Mouse (Mus musculus) cerebellum, adult 9-10 months (tissue): ENCODE measurements at regions not wholly inside any gene's neighbourhood (a gene's known extent, or its start where the extent isn't known, plus 50 kb on each side); places are given as distances from the start of the nearest gene placed in this dataset.
"Not testable (repeated sequence)": the region's sequence is repeated elsewhere in the genome, so short reads cannot be mapped to it uniquely, and the experiment has no call there.

ENCODE experiments used
- DNase-seq: peaks from one replicate; pipeline ENCODE4 v3.0.0; 2022

DNA sequence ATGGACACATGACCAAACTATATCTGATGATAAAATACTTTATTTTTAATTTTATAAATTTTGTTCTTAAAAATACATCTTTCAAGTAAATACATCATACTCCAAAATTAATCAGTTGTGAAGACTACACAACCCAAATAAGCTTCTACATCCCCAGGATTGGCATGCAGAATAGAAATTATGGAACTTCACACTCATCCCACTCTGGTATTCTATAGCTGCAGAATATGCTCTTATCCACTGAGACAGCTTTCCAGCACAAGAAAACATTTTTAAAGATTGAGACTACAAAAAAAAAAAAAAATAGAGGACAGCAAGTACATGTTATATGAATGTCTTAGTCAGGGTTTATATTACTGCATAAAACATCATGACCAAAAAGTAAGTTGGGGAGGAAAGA is 94.4 kb downstream of the Gm11232 start:
- no peak for DNase-seq

DNA sequence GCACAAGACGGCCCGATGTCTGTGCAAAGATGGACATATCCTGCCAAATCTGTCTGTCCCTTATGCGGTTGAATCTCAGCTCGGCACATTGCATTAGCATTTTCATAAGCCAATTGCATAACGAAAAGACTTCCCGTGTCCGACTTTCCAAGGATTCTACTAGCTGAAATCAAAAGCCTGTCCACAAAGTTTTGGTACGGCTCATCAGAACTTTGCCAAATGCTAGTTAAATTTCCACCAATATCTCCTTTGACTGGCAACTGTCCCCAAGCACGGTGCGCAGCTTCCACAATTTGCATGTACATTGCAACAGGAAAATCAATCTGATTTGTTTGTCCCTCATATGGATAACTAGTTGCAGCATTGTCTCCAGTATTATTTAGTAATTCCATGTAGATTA is 117.2 kb downstream of the Gm11232 start:
- DNase-seq: no peak

DNA sequence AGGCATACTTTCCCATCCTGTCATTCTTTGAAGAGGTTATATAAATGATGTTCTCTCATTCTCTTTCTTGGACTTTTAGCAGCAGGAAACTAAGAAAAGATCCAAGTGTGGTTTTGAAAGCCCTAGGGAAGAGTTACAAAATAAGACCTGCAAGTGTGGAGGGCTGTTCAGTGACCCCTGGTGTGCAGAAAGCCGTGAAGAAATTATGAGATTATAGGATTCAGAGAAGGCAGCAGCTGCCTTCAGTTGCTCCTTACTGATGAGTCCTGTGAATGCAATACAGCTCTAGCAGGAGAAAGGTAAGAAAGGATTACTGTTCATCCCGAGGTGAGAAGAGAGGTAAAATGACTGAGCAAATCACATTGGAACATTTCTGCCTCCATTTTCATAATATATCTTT is 130.7 kb downstream of the Gm11232 start:
- DNase-seq: no peak

DNA sequence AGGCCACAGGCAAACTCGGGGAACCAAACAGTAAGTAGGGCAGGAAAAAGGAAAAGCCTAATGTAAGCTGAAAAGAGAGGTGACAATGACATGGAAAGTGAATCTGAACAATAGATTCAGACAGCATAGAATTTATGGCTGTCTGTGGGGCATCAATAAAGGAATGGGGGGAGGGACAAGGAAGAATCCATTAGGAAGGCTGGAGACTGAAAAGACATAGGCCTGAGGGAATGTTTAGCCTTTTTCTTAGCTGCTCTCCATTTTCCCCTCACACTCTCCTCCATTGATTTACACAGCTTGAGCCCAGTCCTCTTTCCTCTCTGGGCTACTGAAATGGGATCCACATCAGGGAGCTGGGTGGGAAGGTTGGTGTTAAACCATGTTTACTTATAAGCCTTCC is 131.1 kb downstream of the Gm11232 start:
- DNase-seq: no peak

DNA sequence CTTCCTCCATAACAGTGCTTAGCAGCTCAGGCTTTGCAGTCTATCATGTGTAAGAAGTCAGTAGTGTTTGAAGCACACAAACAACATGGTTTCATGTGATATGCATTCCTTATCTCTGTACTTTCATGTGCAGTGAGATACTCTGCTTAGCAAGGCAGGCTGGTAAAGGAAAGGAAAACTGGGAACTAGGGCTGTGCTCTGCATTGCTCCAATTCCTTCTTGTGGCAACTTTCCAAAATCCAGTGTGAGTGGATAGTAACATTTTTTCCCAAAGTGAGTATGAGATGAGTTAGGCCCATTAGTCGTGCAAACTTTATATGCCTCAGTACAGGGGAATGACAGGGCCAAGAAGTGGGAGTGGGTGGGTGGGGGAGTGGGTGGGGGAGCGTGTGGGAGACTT is 133.0 kb downstream of the Gm11232 start:
- DNase-seq: no peak

DNA sequence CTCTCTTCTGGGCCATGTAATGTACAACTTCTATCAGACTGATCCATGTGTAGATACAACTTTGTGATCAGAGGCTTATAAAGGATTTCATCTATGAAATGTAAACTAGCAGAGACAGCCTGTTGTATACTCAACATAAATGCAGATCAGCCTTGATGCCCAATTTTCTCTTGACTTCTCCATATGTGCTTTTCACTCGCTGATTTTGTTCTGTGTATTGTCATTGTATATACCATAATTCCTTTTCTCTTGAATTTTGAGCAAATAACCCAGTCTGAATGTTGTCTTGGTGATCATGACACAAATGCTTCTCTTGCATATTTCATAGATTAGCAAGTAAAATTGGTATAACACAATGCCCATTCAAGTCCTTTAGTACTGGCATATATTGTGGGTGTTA is 144.0 kb downstream of the Gm11232 start:
- no peak for DNase-seq

DNA sequence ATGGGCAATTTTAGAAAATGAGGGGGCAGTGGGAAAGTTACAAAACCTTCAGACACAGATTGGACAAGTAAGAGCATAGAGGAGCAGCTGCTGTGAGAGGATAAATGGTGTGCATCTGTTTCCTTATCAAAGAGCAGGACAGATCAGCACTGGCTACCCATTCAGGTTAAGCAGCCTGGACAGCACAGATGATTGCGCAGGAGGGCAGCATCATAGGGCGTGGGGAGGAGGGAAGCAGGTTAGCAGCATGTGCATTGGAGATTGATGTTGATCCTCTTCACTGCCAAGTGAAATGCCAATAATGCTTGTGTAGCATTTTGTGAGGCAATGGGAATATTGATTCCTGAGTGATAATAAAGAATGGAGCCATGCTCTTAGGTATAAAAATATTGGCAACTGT is 171.9 kb downstream of the Gm11232 start:
- DNase-seq: no peak

DNA sequence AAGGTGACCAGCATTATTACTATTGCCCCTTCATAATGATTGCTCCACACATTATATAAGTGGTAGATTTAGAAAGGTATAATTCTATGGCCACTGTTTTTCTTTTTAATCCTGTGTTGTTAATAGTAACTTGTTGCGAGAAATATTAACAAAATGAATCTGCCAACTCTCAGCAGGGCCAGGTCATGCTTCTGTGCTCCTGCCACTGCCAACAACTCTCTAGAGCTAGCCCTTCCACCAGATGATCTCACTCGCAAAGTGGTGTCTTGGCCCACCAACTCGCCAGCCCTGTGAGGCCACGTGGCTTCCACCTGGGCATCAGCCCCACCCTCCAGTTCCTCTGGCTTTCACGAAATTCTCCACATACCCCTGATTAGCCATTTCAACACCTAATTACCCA is 197.1 kb downstream of the Gm11232 start:
- DNase-seq: no peak

DNA sequence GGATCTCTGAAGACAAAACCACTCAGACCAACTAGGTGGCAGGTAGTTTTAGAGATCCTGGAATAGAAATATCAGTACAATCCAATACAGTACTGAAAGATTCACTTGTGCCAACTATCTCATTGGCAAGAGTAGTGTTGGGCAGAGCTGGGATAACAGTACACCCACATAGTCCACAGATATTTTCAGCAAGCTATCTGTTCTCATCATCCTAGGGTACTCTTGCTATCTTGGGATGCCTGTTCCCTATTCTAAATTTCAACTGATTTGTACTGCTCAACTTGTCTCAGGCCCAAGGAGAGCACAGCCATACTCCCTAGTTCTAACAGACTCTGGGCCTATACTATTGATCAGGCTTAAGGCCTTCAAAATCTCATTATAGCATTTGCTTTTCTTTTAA is 218.6 kb downstream of the Gm11232 start:
- no peak for DNase-seq

DNA sequence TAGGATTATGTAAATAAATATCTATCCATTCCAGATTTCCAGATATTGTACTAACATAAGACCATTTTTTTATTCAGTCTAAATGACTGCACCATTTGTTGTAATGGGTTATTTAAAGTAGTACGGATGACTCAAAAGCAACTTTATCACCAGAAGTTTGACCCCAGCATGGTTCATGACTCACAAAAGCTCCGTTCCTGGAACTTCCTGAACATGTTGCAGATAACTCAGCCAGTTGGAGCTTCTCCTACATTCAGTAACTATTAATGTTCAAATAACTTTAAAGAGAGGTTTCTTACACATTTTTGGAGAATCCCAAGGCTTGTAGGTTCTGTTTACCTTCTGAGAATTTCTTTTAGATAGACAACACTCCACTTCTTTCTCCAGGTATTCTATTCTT is 219.8 kb downstream of the Gm11232 start:
- no peak for DNase-seq

DNA sequence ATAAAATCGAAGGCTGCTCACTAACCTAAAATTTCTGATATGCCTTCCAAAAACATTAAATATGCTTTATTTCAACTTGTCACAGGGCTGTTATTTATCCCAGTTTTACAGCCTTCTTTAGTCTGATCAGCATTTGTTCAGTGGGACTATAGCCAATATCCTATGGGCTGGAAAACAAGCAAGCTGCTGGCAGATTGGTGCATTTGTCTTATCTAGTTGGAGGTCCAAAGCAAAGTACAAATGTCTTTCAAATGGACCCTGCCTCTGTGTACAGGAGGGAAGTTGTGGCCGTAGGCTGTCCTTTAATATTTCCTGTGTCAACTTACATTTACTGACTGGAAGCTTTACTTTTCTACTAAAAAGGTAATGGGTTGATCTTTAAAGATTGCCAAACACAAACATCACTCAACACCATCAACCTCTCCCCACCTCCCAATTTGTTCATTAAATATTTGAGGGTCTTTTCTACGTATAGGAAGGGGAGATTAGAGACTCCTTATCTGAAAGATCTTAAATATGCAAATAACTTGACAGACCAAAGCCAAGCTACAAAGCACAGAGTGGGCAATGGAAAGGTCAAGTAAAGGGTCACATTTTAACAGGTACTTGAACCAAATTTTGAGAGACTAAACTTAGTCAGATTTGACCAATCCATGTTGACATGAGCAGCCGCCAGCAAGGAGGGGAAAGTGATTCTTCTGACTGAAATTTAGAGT is 233.4 kb downstream of the Gm11232 start:
- DNase-seq: no peak

DNA sequence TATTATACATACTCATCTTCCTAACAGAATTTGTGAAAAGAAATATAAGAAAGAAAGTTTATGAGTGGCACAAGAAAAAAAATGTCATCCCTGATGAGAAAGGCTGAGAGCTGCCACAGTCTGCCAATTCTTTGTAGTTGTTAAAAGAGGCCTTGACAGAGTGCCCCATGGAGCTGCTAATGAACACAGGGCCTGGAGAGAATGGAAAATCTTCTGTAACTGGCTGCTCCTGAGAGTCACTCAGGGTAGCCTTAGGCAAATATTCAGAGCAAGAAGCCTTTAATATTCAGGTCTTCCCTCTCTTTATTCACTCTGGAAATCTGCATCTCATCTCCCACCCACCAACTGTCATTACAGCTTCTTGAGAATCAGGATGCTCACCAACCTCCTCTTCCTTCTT is 237.0 kb downstream of the Gm11232 start:
- no peak for DNase-seq

DNA sequence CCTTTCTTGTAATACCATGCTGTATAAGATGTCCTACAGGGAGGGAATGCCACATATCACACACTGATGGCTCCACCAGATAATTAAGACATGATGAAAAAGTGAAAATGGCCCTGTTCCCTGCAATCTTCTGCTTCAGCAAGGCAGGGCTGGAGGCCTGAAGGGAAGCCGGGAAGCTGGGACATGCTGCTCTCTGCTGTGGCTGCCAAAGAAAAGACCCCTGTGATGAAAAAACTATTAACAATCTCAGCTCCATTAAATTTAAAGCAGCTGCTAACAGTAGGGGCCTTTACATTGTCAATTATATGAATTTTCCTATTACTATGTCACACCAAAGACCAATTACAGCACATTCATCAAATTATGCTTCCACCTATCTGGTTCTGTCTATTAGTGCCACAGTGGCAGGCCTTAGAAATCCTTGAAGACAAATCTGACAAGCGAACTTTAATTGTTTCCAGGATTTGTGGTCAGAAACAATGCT is 239.8 kb downstream of the Gm11232 start:
- DNase-seq: no peak

DNA sequence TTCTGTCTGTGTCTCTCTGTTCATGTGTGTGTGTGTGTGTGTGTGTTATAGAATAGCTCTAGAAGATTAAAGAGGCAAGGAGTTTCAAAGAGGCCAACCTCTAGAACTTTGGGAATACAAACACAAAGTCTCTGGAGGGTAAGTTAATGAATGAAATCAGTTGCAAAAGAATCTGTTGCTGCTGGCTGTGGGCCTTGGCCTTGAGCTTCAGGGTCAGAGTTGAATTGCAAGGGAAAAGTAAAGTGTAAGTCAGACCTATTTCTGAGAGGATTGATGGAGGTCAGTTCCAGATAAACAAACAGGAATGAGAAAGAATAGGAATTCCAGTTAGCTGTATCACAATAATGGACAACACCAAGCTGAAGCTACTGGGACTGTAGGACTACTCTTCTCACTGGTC is 250.9 kb downstream of the Gm11232 start:
- DNase-seq: no peak

DNA sequence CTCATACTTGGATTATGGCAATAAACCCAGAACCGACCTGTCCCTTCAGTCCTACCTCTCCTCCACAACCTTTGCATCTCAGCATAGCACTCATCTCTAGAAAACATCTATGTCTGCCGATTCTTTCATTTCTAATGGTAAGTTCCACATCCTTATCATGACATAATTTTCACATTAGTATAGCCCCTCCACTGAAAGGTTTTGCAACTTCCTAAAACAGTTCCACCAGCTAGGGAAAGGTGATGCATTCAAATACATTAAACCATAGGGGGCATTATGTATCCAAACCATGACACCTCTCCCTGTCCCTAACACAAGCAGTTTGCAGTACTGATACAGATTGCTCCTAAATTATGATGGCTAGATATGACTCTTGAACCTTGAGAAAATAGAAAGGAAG is 268.0 kb downstream of the Gm11232 start:
- no peak for DNase-seq

DNA sequence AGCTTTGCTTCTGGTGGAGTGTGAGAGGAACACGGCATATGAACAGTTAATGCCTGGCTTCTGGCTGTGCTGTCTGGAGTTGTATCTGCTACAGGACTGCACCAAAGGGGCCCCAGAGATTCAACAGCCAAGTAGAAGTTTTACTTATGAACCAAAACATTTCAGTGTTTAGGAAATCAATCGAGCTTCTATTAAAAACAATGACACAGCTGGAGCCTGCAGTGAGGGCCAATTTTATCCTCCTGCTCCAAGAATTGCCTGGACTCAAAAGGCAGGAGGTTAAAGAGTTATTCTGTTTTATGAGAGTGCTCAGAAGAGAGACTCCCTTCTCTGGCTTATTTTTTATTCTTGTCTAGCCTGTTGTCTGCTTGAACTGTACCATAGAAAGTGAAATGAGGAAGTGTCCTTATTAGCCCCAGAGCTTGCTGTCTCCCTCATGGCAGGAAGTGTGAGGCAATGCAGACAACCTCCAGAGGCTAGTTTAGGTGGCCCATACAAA is 269.1 kb downstream of the Gm11232 start:
- peak; percentile 6 for DNase-seq

DNA sequence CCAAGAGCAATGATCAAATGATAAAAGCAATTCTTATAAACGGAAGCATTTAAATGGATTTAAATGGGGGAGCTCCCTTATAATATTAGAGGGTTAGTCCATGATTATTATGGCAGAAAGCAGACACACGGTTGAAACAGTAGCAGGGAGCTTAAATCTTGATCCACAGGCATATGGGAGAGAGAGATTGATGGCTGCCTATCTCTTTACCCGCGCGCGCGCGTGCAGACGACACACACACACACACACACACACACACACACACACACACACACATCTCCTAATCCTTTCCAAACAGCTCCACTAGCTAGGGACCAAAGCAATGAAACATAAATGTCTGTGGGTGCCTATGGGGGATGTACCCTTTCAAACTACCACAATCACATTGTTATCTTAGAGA is 269.7 kb downstream of the Gm11232 start:
- DNase-seq: no peak

DNA sequence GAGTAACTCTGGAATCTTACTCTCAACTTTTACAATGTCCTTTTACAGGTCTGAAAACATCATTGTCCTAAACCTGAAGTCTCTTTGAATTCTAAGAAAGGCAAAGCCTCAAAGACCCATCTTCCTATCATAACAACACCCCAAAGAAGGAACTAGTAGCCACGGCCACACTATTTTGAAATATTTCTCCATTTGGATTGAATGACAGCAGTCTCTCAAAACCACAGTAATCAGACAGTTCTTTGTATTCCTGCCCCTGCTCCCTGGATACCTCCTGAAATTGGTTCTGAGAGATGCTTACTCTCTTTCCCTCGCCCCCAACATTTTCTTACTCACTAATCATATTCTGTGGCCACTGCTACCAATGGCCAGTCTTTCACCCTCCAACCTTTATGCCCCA is 276.8 kb downstream of the Gm11232 start:
- no peak for DNase-seq

DNA sequence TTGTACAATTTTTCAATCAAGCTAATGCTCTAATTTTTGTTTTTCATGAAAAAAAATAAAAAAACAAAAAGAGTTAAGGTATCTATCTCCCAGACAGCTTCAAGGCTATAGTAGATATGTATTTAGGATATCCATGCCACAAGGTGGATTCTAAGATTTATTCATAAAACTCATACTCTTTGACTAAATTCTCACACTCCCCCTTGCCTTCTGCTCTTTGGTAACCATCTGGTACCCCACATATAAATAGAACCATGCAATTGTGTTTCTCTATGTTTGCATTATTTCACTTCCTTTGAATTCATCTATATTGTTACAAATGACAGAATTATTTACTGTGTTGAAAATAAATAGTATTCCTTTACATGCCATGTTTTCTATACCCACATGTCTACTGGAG is 287.2 kb downstream of the Gm11232 start:
- no peak for DNase-seq

DNA sequence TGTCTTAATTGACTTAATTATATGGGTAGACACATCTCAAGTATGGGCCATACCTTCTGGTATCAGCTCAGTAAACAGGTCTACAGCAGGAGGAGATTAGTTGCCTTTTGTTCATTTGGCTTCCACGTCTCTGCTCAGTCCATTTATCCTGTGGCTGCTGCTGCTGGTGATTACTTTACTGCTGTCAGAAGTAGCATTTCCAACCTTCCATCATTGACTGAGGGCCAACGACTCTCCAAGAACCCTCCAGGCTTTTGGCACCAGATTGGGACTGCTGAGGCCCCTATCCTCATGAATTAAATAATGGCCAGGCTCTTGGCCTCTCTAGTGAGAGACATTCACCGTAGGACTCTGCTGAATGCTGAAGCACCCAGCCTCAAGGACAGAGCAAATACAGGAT is 303.0 kb downstream of the Gm11232 start:
- DNase-seq: no peak

DNA sequence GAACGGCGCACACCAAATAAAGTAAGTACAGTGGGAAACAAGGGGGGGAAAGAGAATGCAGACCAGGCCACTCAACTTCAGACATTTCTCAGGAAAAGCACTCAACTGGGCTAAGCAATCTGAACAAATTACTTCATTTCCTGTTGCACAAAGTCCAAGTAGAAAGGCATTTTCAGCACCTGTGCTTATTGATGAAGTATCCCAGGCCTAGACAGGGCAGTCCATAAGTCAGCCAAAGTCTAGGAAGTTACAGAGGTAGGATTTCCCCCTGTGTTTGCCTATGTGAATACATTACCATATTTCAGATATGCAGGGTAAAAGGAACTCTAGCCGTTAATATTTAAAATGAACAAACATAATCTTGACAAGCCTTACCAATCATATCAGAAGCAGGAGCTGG is 304.3 kb downstream of the Gm11232 start:
- no peak for DNase-seq

DNA sequence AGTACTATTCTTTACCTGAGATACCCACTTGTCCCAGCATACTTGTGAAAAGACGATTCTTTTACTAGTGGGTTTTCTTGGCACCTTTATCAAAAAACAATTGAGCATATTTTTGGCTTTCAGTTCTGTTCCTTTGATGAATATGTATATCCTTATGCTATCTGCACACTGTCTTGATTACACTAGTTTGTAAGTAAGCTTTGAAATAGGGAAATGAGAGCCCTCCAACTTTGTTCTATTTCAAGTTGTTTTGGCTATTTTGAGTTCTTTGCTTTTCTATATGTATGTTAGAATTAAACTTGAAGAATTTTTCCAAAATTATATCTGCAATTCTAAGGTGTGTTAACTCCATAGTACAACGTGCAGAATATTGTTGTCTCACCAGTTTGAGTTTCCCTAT is 311.3 kb downstream of the Gm11232 start:
- DNase-seq: no peak

DNA sequence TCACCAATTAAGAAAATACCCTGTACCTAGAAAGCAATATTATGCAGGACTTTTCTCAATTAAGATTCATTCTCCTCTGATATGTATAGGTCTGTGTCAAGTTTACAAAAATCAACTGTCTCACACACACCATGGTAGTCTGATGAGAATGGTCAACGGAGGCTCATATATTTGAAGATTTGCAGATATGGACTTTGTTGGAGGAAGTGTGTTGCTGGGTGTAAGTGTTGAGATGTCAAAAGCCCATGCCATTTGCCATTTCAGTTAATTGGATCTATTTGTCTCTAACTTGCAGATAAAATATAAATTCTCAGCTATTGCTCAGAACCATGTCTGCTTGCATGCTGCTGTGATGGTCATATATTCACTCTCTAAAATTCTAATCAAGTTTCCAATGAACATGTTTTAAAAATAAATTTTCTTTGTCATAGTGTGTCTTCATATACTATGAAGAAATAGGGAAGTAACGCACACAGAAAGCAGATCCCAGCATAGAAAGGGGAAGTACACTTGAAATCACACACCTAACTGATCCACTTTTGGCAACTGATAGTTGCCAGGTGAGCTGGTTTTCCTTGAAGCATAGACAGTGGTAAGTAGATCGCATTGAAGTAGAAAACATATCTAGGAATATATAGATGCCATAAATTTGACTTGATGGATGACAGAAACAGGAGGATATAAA is 326.4 kb downstream of the Gm11232 start:
- no peak for DNase-seq

DNA sequence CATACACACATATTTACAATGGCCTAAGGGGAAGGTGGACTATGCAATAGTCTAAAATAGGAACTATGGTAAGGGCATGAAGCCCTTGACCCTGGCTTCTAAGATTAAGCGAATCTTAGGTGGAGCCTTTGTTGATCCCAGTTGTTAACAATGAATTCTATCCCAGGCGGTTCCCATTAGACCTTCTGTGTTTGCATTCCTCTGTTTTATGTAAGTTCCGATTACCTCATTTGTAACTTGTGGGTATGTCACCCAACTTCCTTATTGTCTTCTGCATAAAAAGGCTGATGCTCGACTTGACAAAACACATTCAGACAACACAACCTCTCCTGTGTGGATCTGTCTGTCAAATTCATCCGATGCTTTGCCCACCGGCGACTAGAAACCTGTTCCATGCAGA is 335.6 kb downstream of the Gm11232 start:
- not testable (repeated sequence) for DNase-seq

DNA sequence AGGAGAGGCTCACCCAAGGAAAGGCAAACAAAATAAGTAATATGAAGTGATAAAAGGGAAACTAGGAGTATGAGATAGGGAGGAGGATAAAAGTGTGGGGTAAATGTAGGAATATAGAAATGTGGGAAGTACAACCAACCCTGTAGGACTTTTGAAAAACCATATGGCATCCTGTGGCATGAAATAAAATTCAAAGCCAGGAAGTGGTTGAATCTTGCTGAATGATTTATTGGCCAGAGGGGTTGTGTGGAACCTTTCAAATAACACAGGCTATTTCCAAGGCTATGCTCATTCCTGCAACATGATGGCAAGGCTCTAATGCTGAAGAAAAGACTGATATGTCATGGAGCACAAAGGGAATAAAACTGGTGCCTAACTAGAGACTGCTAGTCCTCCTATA is 347.9 kb downstream of the Gm11232 start:
- no peak for DNase-seq
